Mouse (Mus musculus): ENCODE results near the gene Ica1. TPM values are rescaled to one million over a fixed set of nuclear protein-coding genes. Genes with fewer than 3 reads are reported as not detected.

The Ica1 gene
- polyA plus RNA-seq, 1 experiment from 2014 or later = 15.6 TPM

Other genes with a start within 250 kb of the Ica1 start
- 2.9 and 3.1 TPM in 2 replicates for gene Nxph1, start 169.9 kb upstream of the Ica1 start, polyA plus RNA-seq (2015; fragmentation: Nextera tagmentation; extraction: Ambion mirVana)